Mouse (Mus musculus) 416B (cell line): ENCODE data around the gene Cdh13.

Source experiments
- DNase-seq: peaks from one replicate; pipeline ENCODE4 v3.0.0; 2011; ENCODE audit warnings: low read depth

The Cdh13 gene

DNA sequence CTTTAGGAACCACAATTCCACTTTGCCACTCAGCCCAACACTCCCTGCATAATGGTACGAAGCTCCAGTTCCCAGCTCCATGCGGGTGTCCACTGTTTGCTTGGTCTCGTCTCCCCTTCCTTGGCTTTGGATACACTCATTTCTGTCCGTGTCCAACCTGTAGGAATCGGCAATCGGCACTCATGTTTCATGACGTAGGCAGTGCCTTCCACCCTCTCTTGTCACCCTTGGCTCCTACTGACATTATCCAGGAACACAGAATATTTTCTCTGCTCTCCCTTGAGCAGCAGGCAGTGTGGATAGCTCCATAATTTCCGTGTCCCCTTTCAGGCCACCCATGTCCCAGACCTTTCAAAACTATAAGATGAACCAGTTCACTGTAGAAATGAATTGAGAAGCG is 97.2 kb downstream of the Cdh13 start:
- DNase-seq: no peak

DNA sequence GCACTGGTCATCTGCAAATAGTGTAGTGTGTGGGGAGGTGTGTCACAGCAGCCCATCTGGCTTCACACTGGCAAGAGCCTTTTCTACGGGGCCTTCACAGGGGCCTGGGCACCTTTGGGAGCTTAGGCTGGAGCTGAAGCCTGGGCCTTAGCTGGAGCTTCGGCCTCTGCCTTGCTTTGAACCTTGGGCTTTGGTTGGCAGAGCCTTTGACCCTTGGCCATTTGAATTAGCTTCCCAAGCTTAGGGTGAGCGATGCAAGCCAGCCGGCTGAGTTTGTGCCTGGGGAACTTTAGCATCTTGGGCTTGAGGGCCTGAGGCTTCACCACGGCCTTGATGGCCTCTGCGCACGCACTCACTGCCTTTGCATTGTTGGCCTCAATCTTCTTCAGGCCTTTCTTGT is 98.1 kb downstream of the Cdh13 start:
- no peak for DNase-seq

DNA sequence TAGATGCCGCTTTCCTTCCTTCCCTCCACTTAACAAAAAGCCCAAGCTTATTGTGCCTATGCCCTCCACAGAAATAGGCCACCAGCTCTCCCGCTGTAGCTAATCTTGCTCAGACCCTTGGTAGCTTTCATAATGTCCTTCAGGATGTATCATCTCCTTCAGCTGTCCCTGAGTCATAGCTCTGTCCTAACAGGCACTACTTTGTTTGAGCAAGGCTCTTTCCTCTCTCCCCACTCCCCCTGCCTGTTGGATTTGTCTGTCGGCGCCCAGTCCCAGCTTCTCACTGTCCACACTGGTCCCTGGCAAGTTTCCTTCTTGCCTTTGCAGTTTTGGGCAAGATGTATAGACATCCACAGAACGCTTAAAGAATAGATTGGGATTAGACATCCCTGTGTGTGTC is 100.8 kb downstream of the Cdh13 start:
- no peak for DNase-seq

DNA sequence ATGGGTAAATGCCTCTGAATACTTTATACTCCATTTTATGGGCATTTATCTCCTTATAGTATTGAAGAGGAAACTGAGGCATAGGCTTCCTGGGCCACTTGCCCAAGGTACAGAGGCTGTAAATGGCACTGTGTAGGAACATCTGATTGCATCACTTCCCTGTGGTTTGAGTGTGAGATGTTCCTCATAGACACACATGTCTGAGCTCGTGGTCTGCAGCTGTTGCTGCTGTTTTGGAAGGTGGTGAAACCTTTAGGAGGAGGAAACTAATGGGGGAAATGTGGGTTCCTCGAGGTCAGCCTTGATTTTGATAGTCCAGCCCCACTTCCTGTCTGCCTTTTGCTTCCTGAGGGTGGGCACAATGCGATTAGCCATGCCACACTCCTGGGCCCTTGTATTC is 105.9 kb downstream of the Cdh13 start:
- DNase-seq: no peak

DNA sequence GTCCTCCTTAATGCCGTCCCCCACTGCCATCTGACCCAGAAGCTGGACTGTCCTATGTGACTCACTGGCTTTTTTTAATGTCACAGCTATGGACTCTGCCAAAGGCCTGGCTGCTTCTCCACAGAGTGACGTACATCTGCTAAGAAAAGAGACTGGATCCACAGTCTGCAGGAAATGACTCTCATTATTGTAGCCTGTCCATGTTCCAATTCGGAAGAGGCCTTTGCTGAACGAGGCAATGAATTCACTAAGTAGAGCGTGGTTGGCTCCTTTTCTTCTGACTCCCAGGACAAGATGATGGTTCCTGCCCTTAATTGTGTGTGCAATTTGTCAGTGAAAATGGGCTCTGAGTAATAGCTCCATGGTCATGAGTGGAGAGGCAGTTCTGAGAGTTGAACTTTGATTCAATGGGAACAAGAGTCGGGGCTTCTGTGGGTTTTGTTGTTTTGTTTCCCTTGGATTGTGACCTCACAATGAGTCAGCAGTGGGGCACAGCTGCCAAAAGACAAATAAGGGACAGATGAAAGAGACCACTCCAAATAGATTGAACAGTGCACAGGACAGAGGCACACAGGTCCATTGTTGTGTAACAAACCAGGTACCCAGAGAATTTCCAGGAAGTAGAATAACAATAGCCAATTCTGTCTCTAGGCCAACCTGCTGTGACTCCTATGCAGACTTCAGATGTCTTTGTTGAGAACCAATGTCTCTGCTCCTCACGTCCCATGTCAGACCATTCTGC is 110.5 kb downstream of the Cdh13 start:
- no peak for DNase-seq

DNA sequence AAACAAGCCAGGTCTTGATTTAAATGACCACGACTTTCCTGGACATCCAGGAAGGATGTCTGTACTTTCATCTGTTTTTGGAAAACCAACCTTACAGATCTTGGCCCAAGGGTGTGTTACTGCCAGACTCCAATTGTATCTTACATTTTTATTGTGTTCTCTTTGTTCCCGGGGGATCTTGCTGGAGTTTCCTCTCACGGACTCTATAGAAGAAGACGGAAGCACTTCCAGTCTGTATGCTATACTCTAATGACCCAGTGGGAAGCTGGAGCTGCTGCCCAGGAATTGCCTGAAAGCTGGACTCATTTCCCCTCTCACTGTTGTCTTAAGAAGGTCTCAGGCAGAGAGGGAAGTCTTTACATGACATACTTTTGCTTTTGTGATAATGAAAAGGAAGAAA is 111.6 kb downstream of the Cdh13 start:
- DNase-seq: no peak

DNA sequence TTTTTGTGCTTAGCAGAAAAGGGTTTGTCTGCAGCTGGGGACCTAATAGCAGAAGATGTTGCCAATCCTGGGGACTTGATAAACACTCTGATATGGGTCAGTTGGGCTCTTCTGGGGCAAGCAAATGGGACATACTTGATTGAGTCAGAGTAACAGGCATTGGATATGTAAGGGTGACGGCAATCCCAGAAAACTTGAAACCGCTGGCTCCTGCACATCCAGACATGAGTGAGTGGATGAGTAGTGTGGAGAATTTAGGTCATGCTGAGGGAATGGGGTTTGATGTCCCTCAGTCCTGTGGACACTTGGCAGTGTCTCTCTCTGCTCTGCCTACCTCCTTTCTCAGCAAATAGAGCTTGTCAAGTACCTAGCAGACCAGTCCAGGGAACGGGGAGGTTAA is 121.3 kb downstream of the Cdh13 start:
- DNase-seq: no peak

DNA sequence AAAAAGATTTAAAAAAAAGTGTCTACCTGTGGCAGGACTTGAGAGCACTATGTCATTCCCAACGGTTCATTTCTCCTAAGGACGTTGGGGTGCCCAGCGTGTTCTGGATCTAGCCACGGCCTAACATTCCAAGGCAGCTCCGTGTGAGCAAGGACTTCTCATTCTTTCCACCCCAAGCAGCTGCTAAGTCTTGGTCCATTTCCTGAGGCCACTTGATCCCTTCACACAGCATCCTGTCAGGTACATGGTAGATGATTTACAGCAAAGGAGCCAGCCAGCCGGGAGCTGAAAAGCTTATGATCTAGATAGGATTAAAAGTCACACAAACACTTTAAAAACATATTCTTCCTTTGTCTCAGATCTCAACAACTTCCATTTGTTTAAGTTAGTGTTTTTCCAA is 123.8 kb downstream of the Cdh13 start:
- DNase-seq: no peak

DNA sequence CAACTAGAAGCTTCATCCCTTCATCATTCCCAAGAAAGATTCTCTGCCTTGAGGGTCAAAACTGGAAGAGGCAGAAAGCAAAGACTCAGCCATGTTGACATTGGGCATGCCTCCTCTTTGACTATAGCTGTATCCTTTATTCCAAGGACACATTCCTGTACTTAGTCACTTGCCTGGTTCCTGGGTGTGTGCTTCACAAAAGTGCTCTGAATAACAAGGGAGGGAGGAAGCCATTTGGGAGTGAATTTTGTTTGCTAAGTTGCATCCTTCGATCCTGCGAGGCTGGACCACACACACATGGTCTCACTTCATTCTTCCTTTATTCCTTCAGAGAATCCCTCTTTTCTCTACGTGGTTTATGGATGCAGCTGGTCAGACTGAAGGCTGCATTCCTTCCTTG is 125.9 kb downstream of the Cdh13 start:
- DNase-seq: no peak

DNA sequence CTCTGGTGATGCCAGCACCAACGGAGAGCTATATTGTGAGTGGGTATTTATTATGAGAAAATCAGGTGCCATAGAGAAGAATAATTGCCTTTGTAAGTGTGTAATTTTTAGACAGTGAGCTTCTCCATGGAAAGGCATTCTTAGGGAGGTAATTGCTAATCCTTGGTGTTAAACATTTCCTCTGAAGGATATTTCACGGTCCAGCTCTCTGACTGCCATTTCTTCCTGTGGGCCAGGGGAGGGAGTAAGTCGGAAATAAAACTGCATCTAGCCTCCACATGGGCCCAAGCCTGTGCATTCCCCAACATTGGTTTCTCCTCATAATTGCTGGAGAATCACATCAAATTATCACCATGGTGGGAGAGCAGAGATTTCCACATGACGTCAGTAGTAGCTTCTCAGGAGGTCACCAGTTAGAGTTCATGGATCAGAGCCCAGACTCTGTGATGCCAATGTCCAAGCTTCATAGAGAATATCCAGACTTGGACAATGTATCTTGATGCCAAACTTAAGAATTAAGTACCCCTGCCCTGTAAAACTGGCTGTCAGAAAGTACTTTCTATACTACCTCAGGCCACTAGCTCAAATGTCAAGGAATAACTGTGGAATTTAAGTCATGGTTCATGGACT is 126.9 kb downstream of the Cdh13 start:
- DNase-seq: no peak

DNA sequence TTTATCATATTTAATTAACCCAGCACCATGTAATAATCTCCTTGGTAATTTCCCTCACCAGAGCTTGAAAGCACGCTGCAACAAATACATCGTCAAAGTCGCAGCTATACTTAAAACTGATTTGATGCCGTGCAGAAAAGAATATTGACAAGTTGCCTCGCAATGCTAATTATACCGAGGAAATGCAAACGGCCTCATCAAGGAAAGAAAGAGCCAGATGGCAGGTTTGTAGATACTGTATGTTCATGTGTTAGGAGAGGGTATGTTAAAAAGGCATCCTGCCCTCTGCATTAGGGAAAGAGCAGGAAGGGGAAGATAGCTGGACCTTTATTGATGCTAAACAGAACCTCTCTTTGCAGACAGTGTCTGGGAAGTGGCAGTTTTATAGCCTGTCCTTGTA is 132.1 kb downstream of the Cdh13 start:
- DNase-seq: no peak

DNA sequence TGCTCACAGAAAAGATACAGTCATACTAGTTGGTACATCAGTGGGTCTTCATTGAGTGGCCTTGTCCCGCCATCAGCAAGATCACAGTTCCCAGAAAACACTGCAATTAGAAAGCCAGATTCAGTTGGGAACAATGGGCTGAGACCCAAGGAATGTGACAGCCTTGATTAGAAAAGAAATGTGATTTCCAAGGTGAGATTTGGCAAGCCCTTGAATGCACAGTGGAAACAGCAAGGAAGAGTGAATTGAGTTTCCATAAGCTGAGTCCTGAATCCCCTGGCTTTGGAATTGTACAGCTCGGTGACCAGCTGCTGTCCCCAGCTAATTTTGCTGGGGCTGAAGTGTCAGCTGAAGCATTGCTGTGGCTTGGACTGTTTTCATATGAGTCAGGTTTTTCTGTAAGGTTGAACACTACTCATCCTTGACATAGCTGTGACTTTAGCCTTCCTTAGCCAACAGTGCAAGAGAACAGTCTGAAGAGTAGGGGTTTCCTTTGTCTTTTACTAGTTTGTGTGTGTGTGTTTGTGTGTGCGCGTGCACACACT is 133.3 kb downstream of the Cdh13 start:
- DNase-seq: no peak

DNA sequence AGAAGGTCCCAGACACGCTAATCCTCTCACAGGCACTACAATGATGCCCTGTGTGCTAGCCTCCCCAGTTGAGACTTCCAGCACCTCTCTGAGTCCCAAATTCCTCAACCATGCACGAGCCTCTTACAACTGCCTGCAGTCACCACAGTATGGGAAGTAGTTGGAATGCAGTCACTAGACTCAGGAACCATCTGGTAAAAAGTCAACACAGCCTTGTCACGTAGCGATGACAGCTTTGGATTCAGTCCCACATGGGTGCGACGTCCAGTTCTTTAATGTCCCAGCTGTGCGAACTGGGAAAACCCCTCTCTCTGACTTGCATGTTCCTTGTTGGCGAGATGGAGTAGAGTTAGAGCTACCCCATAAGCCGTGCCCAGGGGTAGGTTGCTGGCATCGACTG is 139.1 kb downstream of the Cdh13 start:
- no peak for DNase-seq

DNA sequence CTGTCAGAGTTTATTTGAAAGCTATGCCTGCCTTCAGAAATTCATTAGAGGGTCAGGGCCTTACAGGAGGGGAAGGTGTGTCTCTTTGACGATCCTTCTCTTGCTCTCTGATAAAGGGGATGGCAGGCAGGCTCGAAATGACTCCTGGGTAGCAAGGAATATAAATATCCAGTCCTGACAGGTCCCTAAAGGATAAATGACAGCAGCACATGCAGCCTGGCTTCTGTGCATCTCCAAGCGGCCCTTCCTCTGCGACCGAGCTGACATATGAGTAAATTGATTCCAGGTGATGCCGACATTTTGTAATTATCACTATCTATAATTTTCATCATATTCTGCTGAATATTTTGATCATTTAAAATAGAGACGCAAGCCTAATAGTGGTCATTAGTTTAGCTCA is 145.4 kb downstream of the Cdh13 start:
- DNase-seq: no peak

DNA sequence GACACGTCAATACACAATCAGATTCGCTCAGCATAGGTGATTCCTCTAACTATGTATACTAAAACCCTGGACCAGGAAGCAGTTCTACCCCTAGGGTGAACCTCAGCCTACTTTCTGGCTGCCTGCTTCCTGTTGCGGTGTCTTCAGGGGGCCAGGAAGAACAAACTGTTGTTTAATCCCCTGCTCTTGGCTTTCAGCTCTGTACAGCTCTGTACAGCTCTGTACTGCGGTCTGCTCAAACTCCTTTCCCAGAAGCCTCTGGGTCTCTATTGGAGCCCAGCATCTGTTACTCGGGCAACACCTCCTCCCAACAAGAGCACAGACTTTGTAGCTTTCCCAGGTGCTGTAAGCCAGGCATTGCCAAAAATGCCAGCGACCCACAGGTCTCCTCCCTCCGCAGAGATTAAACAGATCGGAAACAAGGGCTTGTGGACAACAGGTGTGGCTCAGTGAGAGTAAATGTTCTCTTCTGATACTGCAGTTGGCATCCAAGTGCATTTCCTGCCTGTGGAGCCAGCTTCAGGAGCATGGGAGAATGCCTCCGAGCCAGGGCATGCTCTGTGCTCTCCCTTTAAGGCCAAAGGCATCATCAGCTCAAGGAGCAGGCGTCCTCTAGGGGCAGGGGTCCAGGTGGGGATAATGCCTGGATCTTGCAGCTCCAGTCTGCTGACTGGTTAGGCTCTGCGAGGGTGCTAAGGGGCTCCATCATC is 148.4 kb downstream of the Cdh13 start:
- DNase-seq: no peak

DNA sequence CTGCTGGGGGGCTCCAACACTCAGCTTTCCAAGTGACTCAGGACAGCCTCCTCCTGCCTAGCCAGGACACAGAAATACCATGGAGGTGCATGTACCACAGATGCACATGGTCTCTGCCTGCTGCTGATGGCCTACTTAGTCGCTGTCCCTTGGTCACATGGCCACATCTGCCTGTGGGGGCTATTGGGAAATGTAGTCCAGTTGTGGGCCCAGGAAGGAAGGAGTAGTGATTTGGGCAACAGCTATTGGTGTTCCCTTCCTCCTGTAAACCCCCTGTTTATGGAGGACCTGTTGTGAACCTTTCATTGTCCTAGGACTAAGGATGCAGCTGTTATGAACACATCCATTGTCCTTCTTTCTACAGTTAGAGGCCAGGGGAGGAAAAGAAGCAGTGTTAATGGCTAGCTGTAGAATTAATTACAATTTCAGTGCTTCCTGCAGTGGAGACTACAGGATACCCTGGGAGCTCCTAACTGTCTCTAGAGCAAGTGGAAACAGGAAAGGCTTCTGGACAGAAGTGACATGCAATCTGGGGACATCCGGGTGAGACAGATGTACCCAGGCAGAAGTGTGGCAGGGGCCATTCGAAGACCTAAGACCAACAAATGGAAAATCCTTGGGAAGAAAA is 150.1 kb downstream of the Cdh13 start:
- no peak for DNase-seq

DNA sequence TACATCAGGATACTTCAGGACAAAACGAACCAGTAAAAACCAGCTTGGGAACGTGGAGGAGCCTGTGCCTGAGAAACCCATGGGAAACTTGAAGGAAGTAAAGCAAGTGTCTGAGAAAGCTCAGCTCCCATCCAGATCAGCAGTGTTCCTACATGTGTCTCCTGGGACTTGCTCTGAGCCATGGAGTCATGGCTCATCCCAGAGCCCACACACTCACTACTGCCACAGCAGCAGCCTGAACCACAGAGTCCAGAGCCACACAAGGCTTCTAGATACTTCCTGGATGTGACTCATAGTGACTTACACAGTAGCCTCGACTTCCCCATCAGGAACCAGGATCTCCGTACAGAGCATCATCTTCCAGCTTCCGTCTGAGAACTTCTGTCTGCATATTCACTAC is 153.2 kb downstream of the Cdh13 start:
- DNase-seq: no peak

DNA sequence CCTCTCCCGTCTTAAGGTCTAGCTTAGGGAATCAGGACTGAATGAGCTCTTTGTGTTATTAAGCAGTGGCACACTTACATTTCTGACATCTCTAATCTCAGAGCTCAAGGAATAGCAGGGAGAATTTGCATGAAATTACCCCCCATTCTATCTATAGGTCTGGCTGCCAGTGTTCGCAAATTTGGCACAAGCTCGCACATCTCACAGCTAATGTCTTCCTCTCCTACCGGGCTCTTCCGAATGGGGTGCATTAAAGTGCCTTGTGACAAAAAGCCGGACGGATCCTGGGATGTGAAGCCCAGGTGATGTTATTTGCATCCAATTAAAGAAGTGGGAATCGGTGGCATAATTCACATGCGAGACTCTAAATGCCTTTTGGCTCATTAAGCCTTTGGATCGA is 153.6 kb downstream of the Cdh13 start:
- DNase-seq: no peak

DNA sequence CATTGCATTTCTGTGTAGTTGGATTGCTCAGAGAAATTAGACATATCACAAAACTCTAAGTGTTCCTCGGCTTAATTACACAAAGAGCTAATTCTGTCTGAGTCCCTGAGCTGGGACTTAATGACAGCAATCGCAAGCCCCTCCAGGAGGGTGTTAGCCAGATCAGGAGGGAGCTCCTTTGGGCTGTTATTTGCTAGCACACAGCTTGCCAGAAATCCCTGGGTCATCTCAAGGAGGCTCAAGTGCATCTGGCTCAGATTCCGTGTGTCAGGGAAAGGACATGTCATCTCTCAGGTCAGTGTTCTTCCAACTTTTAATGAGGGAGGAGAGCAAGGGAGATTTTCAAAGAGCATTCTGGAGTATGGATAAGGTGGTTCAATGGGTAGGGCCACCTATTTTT is 154.3 kb downstream of the Cdh13 start:
- no peak for DNase-seq

DNA sequence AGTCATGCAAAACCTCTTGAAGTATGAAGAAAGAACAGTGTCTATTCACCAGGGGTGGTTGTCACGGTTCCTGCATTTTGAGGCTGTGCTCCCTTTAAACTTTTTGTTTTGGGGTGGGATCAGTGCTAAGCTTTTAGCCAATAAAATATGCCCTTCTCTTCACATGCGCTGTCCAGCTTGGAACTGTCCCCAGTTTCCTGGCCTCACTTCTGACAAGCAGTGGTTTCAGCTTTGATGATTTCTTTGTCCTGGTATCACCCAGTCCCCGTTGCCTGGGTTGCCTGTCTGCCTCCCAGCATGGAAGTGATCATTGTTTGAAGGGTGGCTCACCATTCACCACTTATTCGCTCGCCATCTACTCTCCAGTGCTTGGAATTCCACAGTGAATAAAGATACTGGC is 156.3 kb downstream of the Cdh13 start:
- no peak for DNase-seq

DNA sequence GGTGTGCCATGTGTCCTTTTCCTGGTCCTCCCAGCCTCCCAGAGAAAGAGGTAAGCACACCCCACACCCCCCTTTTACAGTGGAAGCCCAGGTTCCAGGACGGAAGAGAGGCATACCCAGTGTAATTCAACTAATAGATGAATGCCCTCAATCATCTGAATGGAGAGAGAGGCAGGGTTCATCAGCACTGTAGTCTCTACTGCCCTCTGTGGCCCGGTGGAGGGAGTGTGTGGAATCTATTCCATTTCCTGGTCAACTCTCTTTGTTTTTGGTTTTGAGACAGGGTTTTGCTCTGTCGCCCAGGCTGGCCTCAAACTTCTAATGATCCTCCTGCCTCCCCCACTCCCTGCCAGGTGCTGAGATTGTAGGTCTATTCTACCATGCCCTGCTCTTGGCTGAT is 159.8 kb downstream of the Cdh13 start:
- DNase-seq: no peak

DNA sequence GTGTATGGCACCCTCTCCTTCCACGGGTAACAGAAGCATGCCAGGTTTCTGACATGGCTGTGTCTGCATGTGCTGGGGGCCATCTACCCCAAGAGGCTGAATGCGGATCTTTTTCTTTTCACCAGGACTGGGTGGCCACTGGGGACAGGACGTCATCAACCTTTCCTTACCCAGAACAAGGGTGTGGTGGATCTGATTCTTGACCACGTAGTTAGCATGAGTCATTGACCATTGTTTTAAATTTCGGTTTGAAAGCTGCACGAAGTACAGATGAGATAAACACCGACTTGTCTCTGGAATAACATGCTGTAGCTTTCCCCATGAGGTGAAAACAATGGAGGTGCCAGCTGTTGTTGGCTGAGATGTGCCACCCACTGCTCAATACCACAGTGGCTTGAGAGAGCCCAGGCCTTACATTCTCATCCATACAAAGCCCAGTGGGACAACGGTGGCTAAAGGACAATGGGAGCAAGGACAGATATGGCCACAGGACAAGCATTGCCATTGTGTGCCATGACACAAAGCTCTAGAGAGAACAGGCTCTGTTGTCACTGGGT is 161.2 kb downstream of the Cdh13 start:
- DNase-seq: no peak

DNA sequence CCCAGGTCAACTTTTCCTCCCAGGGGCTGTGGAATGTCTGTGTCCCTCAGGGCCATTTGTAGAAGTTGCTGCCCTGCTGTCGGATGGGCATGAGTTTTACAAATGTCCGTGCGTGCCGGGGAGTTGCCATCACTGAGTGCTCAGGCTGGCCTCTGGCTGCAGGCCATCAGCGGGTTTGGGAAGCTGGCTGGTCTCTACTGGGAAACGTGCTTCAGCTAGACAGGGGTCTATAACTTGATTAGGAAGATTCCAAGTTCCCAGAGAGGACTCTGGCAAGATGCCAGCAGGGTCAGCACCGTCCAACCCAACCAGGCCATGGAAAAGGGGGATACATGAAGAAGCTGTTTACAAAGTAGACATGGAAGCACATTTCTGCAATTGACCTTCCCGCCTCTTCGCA is 163.0 kb downstream of the Cdh13 start:
- no peak for DNase-seq
